Mouse (Mus musculus) layer of hippocampus, postnatal 25 days (tissue): ENCODE results near the gene Olfr345. TPM values are rescaled to one million over a fixed set of nuclear protein-coding genes. Genes with fewer than 3 reads are reported as not detected.

ENCODE experiments used
- DNase-seq, 2 experiments: peaks; one replicate each; pipeline ENCODE4 v3.0.0; 2022; ENCODE audit warnings: mixed read lengths in 2 of 2, low spot score in 1 of 2; ENCODE audit errors: extremely low spot score in 1 of 2
- total RNA-seq, 2 experiments: library from RNA; stranded (reverse); gene quantifications; 2 replicates each; pipeline ENCODE4 v1.2.3; 2021

Gene Olfr345
- not detected for total RNA-seq

- DNase-seq = no peak
These were observed at the start of gene Olfr345 for GRCm38 (mm10) chr2:36639741-36640140. Gene Olfr345, plus strand, starts transcription at chr2:36640041.

DNA sequence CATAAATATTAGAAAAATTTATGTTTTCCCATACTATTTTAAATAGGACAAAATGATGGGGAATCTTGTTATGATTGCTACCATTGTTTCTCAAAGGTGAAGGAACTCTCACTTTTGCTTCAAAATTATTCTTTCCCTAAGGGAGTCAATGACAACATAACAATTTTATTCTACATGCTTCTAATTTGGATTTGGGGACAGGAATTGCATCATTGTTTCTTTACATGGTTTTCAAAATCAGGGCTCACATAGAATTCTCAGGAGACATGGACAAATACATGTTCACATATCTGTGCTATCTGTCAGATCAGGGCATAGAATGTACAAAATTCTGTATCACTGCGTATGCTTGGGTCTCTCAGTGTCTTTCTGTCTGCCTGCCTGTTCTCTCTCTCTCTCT is 45.6 kb downstream of the Olfr345 start, which contains the start of gene Olfr346:
Olfr346 (plus strand) TSS at position 301 of the 400 bp plus-strand sequence.
- DNase-seq = no peak

Other genes with a start within 250 kb of the Olfr345 start
- gene Olfr339, start 221.1 kb upstream of the Olfr345 start, total RNA-seq = not detected
- gene Olfr340, start 187.5 kb upstream of the Olfr345 start, total RNA-seq = not detected
- gene Olfr341, start 157.6 kb upstream of the Olfr345 start, total RNA-seq = not detected
- gene Olfr342, start 115.0 kb upstream of the Olfr345 start, total RNA-seq = not detected
- not detected for gene Olfr344, start 73.4 kb upstream of the Olfr345 start, total RNA-seq
- not detected for gene Olfr346, start 45.7 kb downstream of the Olfr345 start, total RNA-seq
- not detected for gene Olfr347, start 91.9 kb downstream of the Olfr345 start, total RNA-seq
- gene Olfr348, start 144.2 kb downstream of the Olfr345 start, total RNA-seq = not detected
- not detected for gene Olfr50, start 150.5 kb downstream of the Olfr345 start, total RNA-seq
- not detected for gene Olfr3, start 177.0 kb downstream of the Olfr345 start, total RNA-seq
- not detected for gene Olfr350, start 206.3 kb downstream of the Olfr345 start, total RNA-seq
- not detected for gene Olfr351, start 222.6 kb downstream of the Olfr345 start, total RNA-seq
- not detected for gene Olfr352, start 228.4 kb downstream of the Olfr345 start, total RNA-seq